Mouse (Mus musculus) MEL-GATA-1-ER (cell line): ENCODE results near the gene Bcat2.

Experiments used
- DNase-seq: peaks from one replicate; pipeline ENCODE4 v3.0.0-alpha.2; 2012; ENCODE audit warnings: low read depth; ENCODE audit errors: extremely low read depth

Gene Bcat2

GRCm38 (mm10) chr7:45550821-45551511 lies 19.0 kb upstream of the Bcat2 start:
- no peak for DNase-seq

GRCm38 (mm10) chr7:45551512-45551883 lies 18.5 kb upstream of the Bcat2 start:
- DNase-seq: no peak

GRCm38 (mm10) chr7:45553519-45553918 lies 16.4 kb upstream of the Bcat2 start:
- DNase-seq: no peak

GRCm38 (mm10) chr7:45553990-45554389 lies 16.0 kb upstream of the Bcat2 start:
- no peak for DNase-seq

GRCm38 (mm10) chr7:45554744-45555143 lies 15.2 kb upstream of the Bcat2 start, which contains the start of gene Hsd17b14:
Gene Hsd17b14 (plus strand): TSS chr7:45554893.
- DNase-seq: no peak

GRCm38 (mm10) chr7:45555787-45556186 lies 14.2 kb upstream of the Bcat2 start:
- DNase-seq: no peak

GRCm38 (mm10) chr7:45558907-45559306 lies 11.0 kb upstream of the Bcat2 start:
- no peak for DNase-seq

- no peak for DNase-seq
These were observed 9.7 kb upstream of the Bcat2 start for GRCm38 (mm10) chr7:45560241-45560640.

- no peak for DNase-seq
These were observed 8.9 kb upstream of the Bcat2 start for GRCm38 (mm10) chr7:45560843-45561623.

GRCm38 (mm10) chr7:45561624-45562520 lies 8.1 kb upstream of the Bcat2 start:
- no peak for DNase-seq

GRCm38 (mm10) chr7:45564811-45565210 lies 5.1 kb upstream of the Bcat2 start:
- DNase-seq: no peak

- no peak for DNase-seq
These were observed 4.5 kb upstream of the Bcat2 start for GRCm38 (mm10) chr7:45565446-45565845.

GRCm38 (mm10) chr7:45567112-45567779 lies 2.7 kb upstream of the Bcat2 start:
- DNase-seq: no peak

GRCm38 (mm10) chr7:45567780-45568516 lies 2.0 kb upstream of the Bcat2 start:
- DNase-seq: peak; percentile 94

- DNase-seq: peak; percentile 87
These were observed 1.1 kb upstream of the Bcat2 start for GRCm38 (mm10) chr7:45568601-45569473.

GRCm38 (mm10) chr7:45571966-45572365 lies 2.0 kb downstream of the Bcat2 start:
- DNase-seq: no peak

- no peak for DNase-seq
These were observed 4.0 kb downstream of the Bcat2 start for GRCm38 (mm10) chr7:45573954-45574353.

- DNase-seq: no peak
These were observed 4.8 kb downstream of the Bcat2 start for GRCm38 (mm10) chr7:45574472-45575379.
